Mouse (Mus musculus) gastrocnemius, postnatal 4 days (tissue): ENCODE data around the gene Atp2a1. TPM values are rescaled to one million over a fixed set of nuclear protein-coding genes. Genes with fewer than 3 reads are reported as not detected.
A peak's percentile ranks its signal among the peaks of the same experiment; 100 is the strongest.

Source experiments
- DNase-seq, 2 experiments: peaks; one replicate each; pipeline ENCODE4 v3.0.0; 2021 to 2022; ENCODE audit warnings: low spot score in 2 of 2, mixed read lengths in 2 of 2
- total RNA-seq, 2 experiments: library from RNA; stranded (reverse); gene quantifications; 2 replicates each; pipeline ENCODE4 v1.2.3; 2021

Gene Atp2a1
- total RNA-seq, 2 experiments from 2014 or later = 6,232 to 6,720 TPM

GRCm38 (mm10) chr7:126455242-126455641 is 7.7 kb downstream of the Atp2a1 start:
- no peak for DNase-seq

GRCm38 (mm10) chr7:126453861-126454260 is 9.0 kb downstream of the Atp2a1 start:
- DNase-seq = no peak

- DNase-seq = no peak
Measured at GRCm38 (mm10) chr7:126452244-126452643, 10.7 kb downstream of the Atp2a1 start.

GRCm38 (mm10) chr7:126450641-126451040 is 12.3 kb downstream of the Atp2a1 start:
- DNase-seq = no peak

GRCm38 (mm10) chr7:126449991-126450390 is 12.9 kb downstream of the Atp2a1 start:
- DNase-seq = no peak

GRCm38 (mm10) chr7:126448481-126448880 is 14.4 kb downstream of the Atp2a1 start:
- DNase-seq = no peak

GRCm38 (mm10) chr7:126446217-126446616 is 16.7 kb downstream of the Atp2a1 start:
- no peak for DNase-seq

- DNase-seq = no peak
Measured at GRCm38 (mm10) chr7:126445104-126445815, 17.6 kb downstream of the Atp2a1 start.

- DNase-seq = no peak
Measured at GRCm38 (mm10) chr7:126444536-126444935, 18.4 kb downstream of the Atp2a1 start.

- no peak for DNase-seq
Measured at GRCm38 (mm10) chr7:126443997-126444396, 18.9 kb downstream of the Atp2a1 start.

GRCm38 (mm10) chr7:126440134-126440533 is 22.8 kb downstream of the Atp2a1 start:
- no peak for DNase-seq

- peak in 1 of 2 experiments; percentile 71 for DNase-seq
Measured at GRCm38 (mm10) chr7:126436851-126437250, 26.1 kb downstream of the Atp2a1 start.

- no peak for DNase-seq
Measured at GRCm38 (mm10) chr7:126435801-126436200, 27.1 kb downstream of the Atp2a1 start.

GRCm38 (mm10) chr7:126434726-126435125 is 28.2 kb downstream of the Atp2a1 start:
- DNase-seq = no peak

GRCm38 (mm10) chr7:126430167-126430566 is 32.7 kb downstream of the Atp2a1 start:
- no peak for DNase-seq

GRCm38 (mm10) chr7:126429503-126429898 is 33.4 kb downstream of the Atp2a1 start:
- DNase-seq = no peak

- peak; percentile 96 to 99 for DNase-seq
Measured at GRCm38 (mm10) chr7:126428631-126429502, 34.0 kb downstream of the Atp2a1 start, which contains the start of gene Rabep2. Gene Rabep2 (plus strand): TSS chr7:126428759.

GRCm38 (mm10) chr7:126428154-126428553 is 34.8 kb downstream of the Atp2a1 start:
- no peak for DNase-seq

- no peak for DNase-seq
Measured at GRCm38 (mm10) chr7:126427323-126427860, 35.5 kb downstream of the Atp2a1 start.

- no peak for DNase-seq
Measured at GRCm38 (mm10) chr7:126424161-126424560, 38.7 kb downstream of the Atp2a1 start.

- DNase-seq = no peak
Measured at GRCm38 (mm10) chr7:126421756-126422155, 41.2 kb downstream of the Atp2a1 start.

- DNase-seq = no peak
Measured at GRCm38 (mm10) chr7:126418496-126418895, 44.4 kb downstream of the Atp2a1 start.
